Mouse (Mus musculus) frontal cortex, adult (tissue): ENCODE results near the gene Tmem108.
A peak's percentile ranks its signal among the peaks of the same experiment; 100 is the strongest.
"Not testable (repeated sequence)": the region's sequence is repeated elsewhere in the genome, so short reads cannot be mapped to it uniquely, and the experiment has no call there.

ENCODE experiments used
- ATAC-seq: cut with Nextera tagmentation; 2 replicates; pipeline ENCODE4 v1.9.2; 2017; ENCODE audit warnings: mild to moderate bottlenecking, moderate library complexity, mixed read lengths; ENCODE audit not compliant: low TSS enrichment

The Tmem108 gene

GRCm38 (mm10) chr9:103681741-103682330 is 79.8 kb downstream of the Tmem108 start:
- no peak for ATAC-seq

- no peak for ATAC-seq
Measured at GRCm38 (mm10) chr9:103679234-103679633, 82.4 kb downstream of the Tmem108 start.

- ATAC-seq, result no peak
Measured at GRCm38 (mm10) chr9:103678531-103679060, 83.0 kb downstream of the Tmem108 start.

GRCm38 (mm10) chr9:103677811-103678210 is 83.8 kb downstream of the Tmem108 start:
- ATAC-seq, result no peak

GRCm38 (mm10) chr9:103675721-103676480 is 85.7 kb downstream of the Tmem108 start:
- no peak for ATAC-seq

GRCm38 (mm10) chr9:103672881-103673280 is 88.8 kb downstream of the Tmem108 start:
- ATAC-seq, result no peak

GRCm38 (mm10) chr9:103670592-103671113 is 91.0 kb downstream of the Tmem108 start:
- ATAC-seq, result not testable (repeated sequence)

GRCm38 (mm10) chr9:103668830-103669229 is 92.8 kb downstream of the Tmem108 start:
- ATAC-seq, result peak; percentile 64

GRCm38 (mm10) chr9:103665817-103666216 is 95.8 kb downstream of the Tmem108 start:
- no peak for ATAC-seq

- ATAC-seq, result no peak
Measured at GRCm38 (mm10) chr9:103664151-103664550, 97.5 kb downstream of the Tmem108 start.

- peak; percentile 74; the same call in 1 of the 2 replicates for ATAC-seq
Measured at GRCm38 (mm10) chr9:103661873-103662272, 99.8 kb downstream of the Tmem108 start.

GRCm38 (mm10) chr9:103657981-103658380 is 103.7 kb downstream of the Tmem108 start:
- no peak for ATAC-seq

GRCm38 (mm10) chr9:103657183-103657975 is 104.3 kb downstream of the Tmem108 start:
- ATAC-seq, result peak; percentile 42; the same call in 1 of the 2 replicates

GRCm38 (mm10) chr9:103653995-103654587 is 107.5 kb downstream of the Tmem108 start:
- no peak for ATAC-seq

- ATAC-seq, result peak; percentile 60; the same call in 1 of the 2 replicates
Measured at GRCm38 (mm10) chr9:103652127-103652882, 109.3 kb downstream of the Tmem108 start.

- no peak for ATAC-seq
Measured at GRCm38 (mm10) chr9:103646605-103647004, 115.0 kb downstream of the Tmem108 start.

GRCm38 (mm10) chr9:103645724-103646123 is 115.9 kb downstream of the Tmem108 start:
- ATAC-seq, result no peak

GRCm38 (mm10) chr9:103642300-103642699 is 119.3 kb downstream of the Tmem108 start:
- ATAC-seq, result 0 out of 2 replicates have a peak, but pooled peaks have one; percentile 18

GRCm38 (mm10) chr9:103641340-103641739 is 120.3 kb downstream of the Tmem108 start:
- ATAC-seq, result no peak

- peak; percentile 62; the same call in 1 of the 2 replicates for ATAC-seq
Measured at GRCm38 (mm10) chr9:103639413-103639812, 122.2 kb downstream of the Tmem108 start.

GRCm38 (mm10) chr9:103637451-103637850 is 124.2 kb downstream of the Tmem108 start:
- ATAC-seq, result no peak
